Mouse (Mus musculus) hindbrain, embryonic 13.5 days (tissue): Measurements from ENCODE around the gene Drd4. TPM values are rescaled to one million over a fixed set of nuclear protein-coding genes. Genes with fewer than 3 reads are reported as not detected.

ENCODE experiments used
- ATAC-seq: fragments of 200-750 bp; cut with Nextera tagmentation; 2 replicates; pipeline ENCODE4 v1.8.0; 2017; ENCODE audit warnings: moderate TSS enrichment; ENCODE audit not compliant: low FRiP score
- H3K27ac ChIP-seq: fragments of 300-500 bp; sonication (generic); 2 replicates; pipeline ENCODE4 v1.5.1; 2015; ENCODE audit warnings: inconsistent platforms, mild to moderate bottlenecking, moderate library complexity
- H3K27me3 ChIP-seq: fragments of 300-500 bp; sonication (generic); 2 replicates; pipeline ENCODE4 v1.6.1; 2015; ENCODE audit warnings: mild to moderate bottlenecking, inconsistent platforms
- H3K36me3 ChIP-seq: fragments of 300-500 bp; sonication (generic); 2 replicates; pipeline ENCODE4 v1.6.1; 2015; ENCODE audit warnings: mild to moderate bottlenecking, inconsistent platforms
- H3K4me1 ChIP-seq: fragments of 300-500 bp; sonication (generic); replicated peaks from 2 replicates; pipeline ENCODE4 v1.6.1; 2015; ENCODE audit warnings: inconsistent platforms
- H3K4me2 ChIP-seq: fragments of 300-500 bp; sonication (generic); 2 replicates; pipeline ENCODE4 v1.6.1; 2015; ENCODE audit warnings: inconsistent platforms, mild to moderate bottlenecking, moderate library complexity
- H3K4me3 ChIP-seq: fragments of 300-500 bp; sonication (generic); 2 replicates; pipeline ENCODE4 v1.5.1; 2015; ENCODE audit warnings: mild to moderate bottlenecking, inconsistent platforms
- H3K9ac ChIP-seq: fragments of 300-500 bp; sonication (generic); 2 replicates; pipeline ENCODE4 v1.6.1; 2015; ENCODE audit warnings: mild to moderate bottlenecking, inconsistent platforms
- H3K9me3 ChIP-seq: fragments of 300-500 bp; sonication (generic); 2 replicates; pipeline ENCODE4 v1.6.1; 2016; ENCODE audit warnings: inconsistent platforms
- WGBS: fragments of 180-500 bp; shearing (Covaris S2); methylation state at CpG from one replicate; pipeline ENCODE4 v1.1.7; 2015; 5-methylcytosine and 5-hydroxymethylcytosine counted together
- polyA plus RNA-seq: library from polyadenylated mRNA; unstranded; fragments of >200 nt; fragmentation: Nextera tagmentation; extraction: Ambion mirVana; gene quantifications from 2 replicates; pipeline ENCODE4 v1.2.1, GENCODE M21; 2015

Gene Drd4
- polyA plus RNA-seq, 1 experiment from 2014 or later: 0.68 TPM

- H3K27ac ChIP-seq: peak within 1 kb of the TSS; percentile 100
- H3K4me2 ChIP-seq: peak within 1 kb of the TSS; percentile 100
- no peaks in the 10 kb centered on the region for H3K9me3 ChIP-seq
- WGBS: under 1% methylated on average over 95 of the region's 105 CpGs
- peaks cover 21% of the 10 kb centered on the region for H3K36me3 ChIP-seq
- peak; percentile 97 for ATAC-seq
- no peaks in the 10 kb centered on the region for H3K27me3 ChIP-seq
- peak within 1 kb of the TSS; percentile 97 for H3K9ac ChIP-seq
- H3K4me3 ChIP-seq: peak within 1 kb of the TSS; percentile 73
- peaks cover 40% of the 10 kb centered on the region for H3K4me1 ChIP-seq
Measured at GRCm38 (mm10) chr7:141327469-141328372, 35.9 kb downstream of the Drd4 start, which contains the start of the genes Deaf1 and Tmem80. TSS of gene Deaf1 (minus strand) at chr7:141327690. TSS of gene Tmem80 (plus strand) at chr7:141327739.

GRCm38 (mm10) chr7:141328373-141328990, 36.7 kb downstream of the Drd4 start:
- 17% methylated on average over 24 of the region's 24 CpGs for WGBS
- peaks cover 40% of the 10 kb centered on the region for H3K4me1 ChIP-seq

GRCm38 (mm10) chr7:141330706-141331105, 38.9 kb downstream of the Drd4 start:
- Histone ChIP-seq H3K27me3 (no peaks in the 10 kb centered on the region), H3K4me1 (peaks cover 25% of the 10 kb centered on the region), H3K4me2 (no peak overlapping the region), H3K36me3 (peaks cover 30% of the 10 kb centered on the region), H3K9me3 (no peaks in the 10 kb centered on the region), H3K27ac (no peak overlapping the region), H3K9ac (no peak overlapping the region; the same call in 1 of the 2 replicates), H3K4me3 (no peak overlapping the region)
- no peak for ATAC-seq

More at GRCm38 (mm10) chr7:141328373-141328990, 36.7 kb downstream of the Drd4 start:
- Histone ChIP-seq H3K4me2 (peak overlapping the region; percentile 100), H3K4me3 (peak overlapping the region; percentile 73), H3K36me3 (peaks cover 21% of the 10 kb centered on the region), H3K9ac (peak overlapping the region; percentile 97), H3K27ac (peak overlapping the region; percentile 100), H3K27me3 (no peaks in the 10 kb centered on the region), H3K9me3 (no peaks in the 10 kb centered on the region)
- ATAC-seq: peak; percentile 18

- no peak overlapping the region for H3K27ac ChIP-seq
- no peaks in the 10 kb centered on the region for H3K9me3 ChIP-seq
- H3K4me3 ChIP-seq: no peak overlapping the region
- no peak for ATAC-seq
- H3K36me3 ChIP-seq: peaks cover 38% of the 10 kb centered on the region
- H3K9ac ChIP-seq: no peak overlapping the region
- 85% methylated on average over 6 of the region's 6 CpGs for WGBS
- peaks cover 13% of the 10 kb centered on the region for H3K4me1 ChIP-seq
- no peak overlapping the region for H3K4me2 ChIP-seq
- no peaks in the 10 kb centered on the region for H3K27me3 ChIP-seq
Measured at GRCm38 (mm10) chr7:141331990-141332389, 40.2 kb downstream of the Drd4 start.

GRCm38 (mm10) chr7:141335044-141335579, 43.3 kb downstream of the Drd4 start:
- 74% methylated on average over 2 of the region's 2 CpGs for WGBS
- Histone ChIP-seq H3K4me2 (no peak overlapping the region), H3K36me3 (peaks cover 38% of the 10 kb centered on the region), H3K27me3 (peaks cover 27% of the 10 kb centered on the region), H3K4me1 (peaks cover 10% of the 10 kb centered on the region), H3K4me3 (no peak overlapping the region), H3K9ac (no peak overlapping the region), H3K27ac (no peak overlapping the region), H3K9me3 (no peaks in the 10 kb centered on the region)
- ATAC-seq: no peak

GRCm38 (mm10) chr7:141335682-141336081, 43.9 kb downstream of the Drd4 start:
- ATAC-seq: no peak
- no peak overlapping the region for H3K4me3 ChIP-seq
- 95% methylated on average over 4 of the region's 4 CpGs for WGBS
- H3K27me3 ChIP-seq: peaks cover 30% of the 10 kb centered on the region
- no peak overlapping the region for H3K4me2 ChIP-seq
- H3K9me3 ChIP-seq: no peaks in the 10 kb centered on the region
- no peak overlapping the region for H3K9ac ChIP-seq
- peaks cover 38% of the 10 kb centered on the region for H3K36me3 ChIP-seq
- peaks cover 10% of the 10 kb centered on the region for H3K4me1 ChIP-seq
- no peak overlapping the region for H3K27ac ChIP-seq

- Histone ChIP-seq H3K4me3 (no peak overlapping the region), H3K27me3 (peaks cover 30% of the 10 kb centered on the region), H3K27ac (no peak overlapping the region), H3K9me3 (no peaks in the 10 kb centered on the region), H3K36me3 (peaks cover 38% of the 10 kb centered on the region), H3K9ac (no peak overlapping the region), H3K4me1 (peaks cover 10% of the 10 kb centered on the region), H3K4me2 (no peak overlapping the region)
- WGBS: 88% methylated on average over 3 of the region's 3 CpGs
- ATAC-seq: no peak
Measured at GRCm38 (mm10) chr7:141336296-141336695, 44.5 kb downstream of the Drd4 start.

GRCm38 (mm10) chr7:141337716-141338416, 46.1 kb downstream of the Drd4 start:
- Histone ChIP-seq H3K4me1 (peaks cover 10% of the 10 kb centered on the region), H3K9me3 (no peaks in the 10 kb centered on the region), H3K4me2 (no peak overlapping the region), H3K27ac (no peak overlapping the region), H3K36me3 (peaks cover 30% of the 10 kb centered on the region), H3K9ac (no peak overlapping the region), H3K27me3 (peaks cover 34% of the 10 kb centered on the region), H3K4me3 (no peak overlapping the region)
- 79% methylated on average over 3 of the region's 3 CpGs for WGBS
- no peak for ATAC-seq

GRCm38 (mm10) chr7:141338576-141339131, 46.8 kb downstream of the Drd4 start, which contains the start of gene Eps8l2:
TSS of gene Eps8l2 (plus strand) at chr7:141338880.
- ATAC-seq: peak; percentile 63
- H3K4me2 ChIP-seq: peak within 1 kb of the TSS; percentile 36
- peaks cover 10% of the 10 kb centered on the region for H3K4me1 ChIP-seq
- peaks cover 36% of the 10 kb centered on the region for H3K27me3 ChIP-seq
- H3K9ac ChIP-seq: peak within 1 kb of the TSS; percentile 21; the same call in 1 of the 2 replicates
- H3K36me3 ChIP-seq: peaks cover 23% of the 10 kb centered on the region
- H3K9me3 ChIP-seq: no peaks in the 10 kb centered on the region
- WGBS: 4% methylated on average over 23 of the region's 23 CpGs
- no peak within 1 kb of the TSS for H3K27ac ChIP-seq
- H3K4me3 ChIP-seq: no peak within 1 kb of the TSS

- Histone ChIP-seq H3K27me3 (peaks cover 38% of the 10 kb centered on the region), H3K9me3 (no peaks in the 10 kb centered on the region), H3K36me3 (peaks cover 17% of the 10 kb centered on the region), H3K9ac (peak overlapping the region; percentile 21; the same call in 1 of the 2 replicates), H3K4me2 (peak overlapping the region; percentile 36), H3K4me3 (no peak overlapping the region), H3K4me1 (peaks cover 10% of the 10 kb centered on the region), H3K27ac (no peak overlapping the region)
- 52% methylated on average over 20 of the region's 20 CpGs for WGBS
- no peak for ATAC-seq
Measured at GRCm38 (mm10) chr7:141339215-141339920, 47.6 kb downstream of the Drd4 start.

- H3K4me2 ChIP-seq: no peak overlapping the region
- 91% methylated on average over 7 of the region's 7 CpGs for WGBS
- H3K9ac ChIP-seq: no peak overlapping the region
- no peaks in the 10 kb centered on the region for H3K9me3 ChIP-seq
- no peak overlapping the region for H3K27ac ChIP-seq
- H3K4me3 ChIP-seq: no peak overlapping the region
- peaks cover 11% of the 10 kb centered on the region for H3K36me3 ChIP-seq
- peaks cover 10% of the 10 kb centered on the region for H3K4me1 ChIP-seq
- ATAC-seq: no peak
- peaks cover 38% of the 10 kb centered on the region for H3K27me3 ChIP-seq
Measured at GRCm38 (mm10) chr7:141340023-141340422, 48.2 kb downstream of the Drd4 start.
